11 mouse cellular contexts compared by ENCODE assay signal in the genomic region with DNA sequence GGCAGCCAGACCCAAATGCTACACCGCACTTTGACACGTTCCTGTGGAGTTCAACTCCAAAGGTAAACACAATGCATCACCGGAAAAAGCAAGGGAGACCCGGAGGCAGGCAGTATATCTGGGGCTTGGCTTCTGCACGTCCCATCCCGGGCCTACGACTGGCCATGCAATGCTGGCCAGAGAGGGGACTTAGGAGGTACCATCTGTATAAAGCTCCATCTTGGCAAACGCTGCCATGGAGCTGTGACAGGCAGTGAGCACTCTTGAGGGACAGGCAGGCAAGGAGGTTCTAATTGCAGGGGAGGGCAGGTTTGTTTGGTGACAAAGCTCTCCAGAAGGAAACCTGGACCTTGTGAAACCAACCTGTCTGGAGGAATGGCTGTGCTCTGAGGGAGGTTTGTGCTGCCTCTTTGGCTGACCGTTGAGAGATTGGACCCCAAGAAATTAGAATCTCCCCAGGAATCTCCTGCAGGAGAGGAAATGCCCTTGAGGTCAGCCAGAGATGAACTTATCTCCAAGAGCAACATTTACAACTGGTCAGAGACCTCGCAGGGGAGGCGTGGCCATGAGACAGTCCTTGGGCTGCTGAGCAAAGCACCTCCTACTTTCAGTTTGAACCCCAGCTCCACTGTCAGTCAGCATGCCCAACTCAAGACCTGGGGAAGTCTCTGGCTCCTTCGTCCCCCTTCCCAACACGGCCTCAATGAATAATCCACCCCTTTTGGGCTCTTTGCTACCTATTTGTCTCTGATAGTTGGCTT.
A peak's percentile ranks its signal among the peaks of the same experiment; 100 is the strongest.
DNase-seq lines count a peak whose midpoint lies in the region; ATAC-seq and TF ChIP-seq lines count a peak whose summit lies in the region.
"Had no signal": no experiment of that assay in that cellular context is flagged by ENCODE, and none has a peak within 500 bp of the region (broad histone marks: within the 10 kb centered on the region; RNA-seq: fewer than 3 reads in every experiment).

No protein-coding gene starts in this region.

- WGBS in heart, embryonic 13.5 days = 55% methylated on average over 13 of the region's 13 CpGs
- WGBS in liver, embryonic 12.5 days (ENCODE audit: insufficient replicate concordance) = 57% methylated on average over 13 of the region's 13 CpGs
- 87% methylated on average over 13 of the region's 13 CpGs for WGBS in forebrain, postnatal 0 days
- WGBS in neural tube, embryonic 15.5 days = 86% methylated on average over 13 of the region's 13 CpGs

- no peak for DNase-seq in heart, adult 11 months
- peak; percentile 50 for DNase-seq in adrenal gland, adult 8-10 months
- peak; percentile 73 to 80 for DNase-seq in cerebellum, postnatal 14 days
- DNase-seq in forebrain, postnatal 0 days = no peak
- DNase-seq in layer of hippocampus, adult 18-20 months (ENCODE audit: low spot score in 2 of 2) = no peak
- DNase-seq: heart, adult 18-20 months; lung, adult 18-20 months had no signal

- no peak for ATAC-seq in heart, embryonic 13.5 days (ENCODE audit: extremely low read depth, insufficient number of reproducible peaks, low FRiP score, low TSS enrichment)
- peak; percentile 37; the same call in 1 of the 2 replicates for ATAC-seq in liver, embryonic 12.5 days
- no peak for ATAC-seq in forebrain, postnatal 0 days
- ATAC-seq in neural tube, embryonic 15.5 days (ENCODE audit: low FRiP score) = no peak

- H3K27me3 ChIP-seq in heart, embryonic 13.5 days (replicated peaks) = no peaks in the 10 kb centered on the region
- no peaks in the 10 kb centered on the region for H3K27me3 ChIP-seq in liver, embryonic 12.5 days (replicated peaks)
- H3K27me3 ChIP-seq in forebrain, postnatal 0 days (ENCODE audit: insufficient read depth, low read length) = no peaks in the 10 kb centered on the region
- H3K27me3 ChIP-seq in neural tube, embryonic 15.5 days (replicated peaks) = no peaks in the 10 kb centered on the region

- H3K4me1 ChIP-seq in heart, embryonic 13.5 days = peaks cover 66% of the 10 kb centered on the region
- peaks cover 73% of the 10 kb centered on the region for H3K4me1 ChIP-seq in liver, embryonic 12.5 days
- no peaks in the 10 kb centered on the region for H3K4me1 ChIP-seq in forebrain, postnatal 0 days (ENCODE audit: insufficient read depth)
- H3K4me1 ChIP-seq in neural tube, embryonic 15.5 days = peaks cover 21% of the 10 kb centered on the region

- H3K27ac ChIP-seq in heart, embryonic 13.5 days (replicated peaks) = no peak overlapping the region
- peak overlapping the region; percentile 25; the same call in 1 of the 2 replicates for H3K27ac ChIP-seq in liver, embryonic 12.5 days
- no peak overlapping the region for H3K27ac ChIP-seq in forebrain, postnatal 0 days (ENCODE audit: low read depth, low read length)
- H3K27ac ChIP-seq in neural tube, embryonic 15.5 days (replicated peaks) = no peak overlapping the region

- no peaks in the 10 kb centered on the region for H3K9me3 ChIP-seq in heart, embryonic 13.5 days
- H3K9me3 ChIP-seq in liver, embryonic 12.5 days (replicated peaks) = no peaks in the 10 kb centered on the region
- H3K9me3 ChIP-seq in forebrain, postnatal 0 days (ENCODE audit: low read length) = no peaks in the 10 kb centered on the region
- no peaks in the 10 kb centered on the region for H3K9me3 ChIP-seq in neural tube, embryonic 15.5 days (replicated peaks)

- TF ChIP-seq CTCF in forebrain, postnatal 0 days (IDR thresholded peaks at IDR 0.05; ENCODE audit: low read depth) = no peak

- no peak overlapping the region for H3K4me3 ChIP-seq in heart, embryonic 13.5 days
- H3K4me3 ChIP-seq in liver, embryonic 12.5 days = no peak overlapping the region
- no peak overlapping the region for H3K4me3 ChIP-seq in forebrain, postnatal 0 days (ENCODE audit: low read depth, low read length)
- no peak overlapping the region for H3K4me3 ChIP-seq in neural tube, embryonic 15.5 days (replicated peaks)
- H3K4me3 ChIP-seq: erythroblast, embryonic 14.5 days had no signal

- H3K4me2 ChIP-seq in heart, embryonic 13.5 days = peak overlapping the region; percentile 44
- H3K4me2 ChIP-seq in liver, embryonic 12.5 days = peak overlapping the region; percentile 10; the same call in 1 of the 2 replicates
- no peak overlapping the region for H3K4me2 ChIP-seq in forebrain, postnatal 0 days (ENCODE audit: low read depth)
- no peak overlapping the region for H3K4me2 ChIP-seq in neural tube, embryonic 15.5 days

- H3K9ac ChIP-seq in heart, embryonic 13.5 days = peak overlapping the region; percentile 42; the same call in 1 of the 2 replicates
- H3K9ac ChIP-seq in liver, embryonic 12.5 days = no peak overlapping the region
- no peak overlapping the region for H3K9ac ChIP-seq in forebrain, postnatal 0 days
- H3K9ac ChIP-seq in neural tube, embryonic 15.5 days (replicated peaks) = no peak overlapping the region

- peaks cover 25% of the 10 kb centered on the region for H3K36me3 ChIP-seq in heart, embryonic 13.5 days
- peaks cover 100% of the 10 kb centered on the region for H3K36me3 ChIP-seq in liver, embryonic 12.5 days
- no peaks in the 10 kb centered on the region for H3K36me3 ChIP-seq in forebrain, postnatal 0 days (ENCODE audit: insufficient read depth)
- H3K36me3 ChIP-seq in neural tube, embryonic 15.5 days = 0 out of 2 replicates have a peak, but pooled peaks cover 5% of the 10 kb centered on the region

Comparison
In these comparisons a context has a peak if more than half of its experiments do, and no peak if none do; other contexts are left out.
1. H3K4me2 ChIP-seq: peak in heart, embryonic 13.5 days (single experiment) and liver, embryonic 12.5 days (single experiment); none in forebrain, postnatal 0 days (single experiment) and neural tube, embryonic 15.5 days (single experiment).
2. DNase-seq: peak in adrenal gland, adult 8-10 months (single experiment) and cerebellum, postnatal 14 days (2 of 2); none in heart, adult 11 months (single experiment), forebrain, postnatal 0 days (single experiment) and layer of hippocampus, adult 18-20 months (0 of 2).